Mouse (Mus musculus) liver, adult (tissue): ENCODE data around the gene Gm21440.
"Not testable (repeated sequence)": the region's sequence is repeated elsewhere in the genome, so short reads cannot be mapped to it uniquely, and the experiment has no call there.

Experiments
- GATA4 ChIP-seq: IDR thresholded peaks from 2 replicates; pipeline ENCODE4 v1.6.1; 2014; ENCODE audit warnings: mild to moderate bottlenecking, low read length; ENCODE audit not compliant: insufficient replicate concordance

Gm21440 gene

GRCm38 (mm10) chrY:13252091-13252490 lies at the start of gene Gm21440, which contains the start of gene Gm21454:
Gene Gm21440, plus strand, starts transcription at chrY:13252391.
Gene Gm21454, plus strand, starts transcription at chrY:13252442.
- not testable (repeated sequence) for TF ChIP-seq GATA4

- not testable (repeated sequence) for TF ChIP-seq GATA4
These were observed 28.4 kb upstream of the Gm21440 start, which contains the start of gene Gm21828 for GRCm38 (mm10) chrY:13223828-13224227. Gene Gm21828, minus strand, starts transcription at chrY:13223928.
